Mouse (Mus musculus) lung, postnatal 25 days (tissue): ENCODE measurements at regions not wholly inside any gene's neighbourhood (a gene's known extent, or its start where the extent isn't known, plus 50 kb on each side); places are given as distances from the start of the nearest gene placed in this dataset.
"Not testable (repeated sequence)": the region's sequence is repeated elsewhere in the genome, so short reads cannot be mapped to it uniquely, and the experiment has no call there.

ENCODE experiments used
- DNase-seq: peaks from one replicate; pipeline ENCODE4 v3.0.0; 2022; ENCODE audit warnings: low spot score

GRCm38 (mm10) chr13:6855199-6856148, 206.9 kb upstream of the Pfkp start:
- DNase-seq: no peak

- no peak for DNase-seq
Observed at GRCm38 (mm10) chr13:6837446-6837845, 188.9 kb upstream of the Pfkp start.

- no peak for DNase-seq
Observed at GRCm38 (mm10) chr13:6837075-6837422, 188.5 kb upstream of the Pfkp start.

- peak; percentile 29 for DNase-seq
Observed at GRCm38 (mm10) chr13:6836351-6837074, 187.9 kb upstream of the Pfkp start.

GRCm38 (mm10) chr13:6829882-6830281, 181.3 kb upstream of the Pfkp start:
- no peak for DNase-seq

GRCm38 (mm10) chr13:6829346-6829745, 180.8 kb upstream of the Pfkp start:
- DNase-seq: no peak

GRCm38 (mm10) chr13:6828601-6829330, 180.2 kb upstream of the Pfkp start:
- not testable (repeated sequence) for DNase-seq

GRCm38 (mm10) chr13:6802243-6803157, 153.9 kb upstream of the Pfkp start:
- no peak for DNase-seq

GRCm38 (mm10) chr13:6767936-6768588, 119.5 kb upstream of the Pfkp start:
- DNase-seq: no peak

GRCm38 (mm10) chr13:6757151-6757550, 108.6 kb upstream of the Pfkp start:
- no peak for DNase-seq

- DNase-seq: no peak
Observed at GRCm38 (mm10) chr13:6751599-6751998, 103.0 kb upstream of the Pfkp start.

GRCm38 (mm10) chr13:6751149-6751548, 102.6 kb upstream of the Pfkp start:
- DNase-seq: no peak

- DNase-seq: no peak
Observed at GRCm38 (mm10) chr13:6741916-6742315, 93.3 kb upstream of the Pfkp start.

GRCm38 (mm10) chr13:6736984-6737566, 88.5 kb upstream of the Pfkp start:
- DNase-seq: no peak
